Mouse (Mus musculus) cerebellum, adult 2 months (tissue): ENCODE results near the gene Sit1.

ENCODE experiments used
- CTCF ChIP-seq: fragments of 200-500 bp; IDR thresholded peaks from 2 replicates; pipeline ENCODE4 v1.5.1; 2011; ENCODE audit warnings: low read depth, mild to moderate bottlenecking, control low read depth, low read length, moderate library complexity, borderline replicate concordance; ENCODE audit not compliant: insufficient read depth
- POLR2A ChIP-seq: fragments of 200-500 bp; IDR thresholded peaks from 2 replicates; pipeline ENCODE4 v1.6.1; 2011; ENCODE audit warnings: low read length, control low read depth, borderline replicate concordance; ENCODE audit not compliant: insufficient read depth

DNA sequence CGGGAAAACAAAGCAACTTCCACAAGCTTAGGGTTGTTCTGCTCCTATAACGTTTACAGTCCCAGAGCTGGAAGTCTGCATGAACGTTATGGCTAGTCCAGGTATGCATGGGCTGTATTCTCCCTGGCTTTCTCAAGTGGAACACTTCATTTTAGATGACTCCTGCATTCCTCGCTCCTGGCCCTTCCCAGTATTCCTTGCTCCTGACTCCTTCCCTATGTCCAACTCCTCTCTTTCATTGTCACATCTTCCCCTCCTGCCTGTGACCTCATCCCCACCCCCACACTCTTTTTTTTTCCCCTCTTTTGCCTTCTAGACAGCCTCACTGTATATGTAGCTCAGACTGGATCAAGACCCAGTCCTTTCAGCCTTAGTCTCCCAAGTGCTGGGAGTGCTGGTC, 30.3 kb upstream of the Sit1 start:
- no peak for TF ChIP-seq CTCF
- no peak for TF ChIP-seq POLR2A
